Mouse (Mus musculus) heart, embryonic 11.5 days (tissue): Measurements from ENCODE around the gene Camp. TPM values are rescaled to one million over a fixed set of nuclear protein-coding genes. Genes with fewer than 3 reads are reported as not detected.

Source experiments
- ATAC-seq: fragments of 200-750 bp; cut with Nextera tagmentation; replicated peaks from 2 replicates; pipeline ENCODE4 v1.8.0; 2017; ENCODE audit warnings: moderate library complexity; ENCODE audit not compliant: insufficient number of reproducible peaks, low FRiP score, low TSS enrichment
- H3K27ac ChIP-seq: fragments of 300-500 bp; sonication (generic); 2 replicates; pipeline ENCODE4 v1.5.1; 2014; ENCODE audit warnings: mild to moderate bottlenecking, low read depth, low read length
- H3K27me3 ChIP-seq: fragments of 300-500 bp; sonication (generic); 2 replicates; pipeline ENCODE4 v1.6.1; 2014; ENCODE audit warnings: mild to moderate bottlenecking, low read length, mixed read lengths; ENCODE audit not compliant: control insufficient read depth, insufficient read depth
- H3K36me3 ChIP-seq: fragments of 300-500 bp; sonication (generic); 2 replicates; pipeline ENCODE4 v1.6.1; 2014; ENCODE audit warnings: mild to moderate bottlenecking, low read length, moderate library complexity, mixed read lengths; ENCODE audit not compliant: control insufficient read depth, insufficient read depth
- H3K4me1 ChIP-seq: fragments of 300-500 bp; sonication (generic); 2 replicates; pipeline ENCODE4 v1.6.1; 2014; ENCODE audit warnings: low read length; ENCODE audit not compliant: control insufficient read depth, insufficient read depth
- H3K4me2 ChIP-seq: fragments of 300-500 bp; sonication (generic); 2 replicates; pipeline ENCODE4 v1.6.1; 2014; ENCODE audit warnings: mild to moderate bottlenecking, moderate library complexity
- H3K4me3 ChIP-seq: fragments of 300-500 bp; sonication (generic); 2 replicates; pipeline ENCODE4 v1.5.1; 2014; ENCODE audit warnings: low read depth, low read length
- H3K9ac ChIP-seq: fragments of 300-500 bp; sonication (generic); 2 replicates; pipeline ENCODE4 v1.6.1; 2014; ENCODE audit warnings: mild to moderate bottlenecking, low read depth, low read length, moderate library complexity
- H3K9me3 ChIP-seq: fragments of 300-500 bp; sonication (generic); replicated peaks from 2 replicates; pipeline ENCODE4 v1.6.1; 2016; ENCODE audit warnings: low read length; ENCODE audit not compliant: control insufficient read depth
- WGBS: fragments of 180-500 bp; shearing (Covaris S2); extraction: QIAGEN DNeasy Blood & Tissue Kit; methylation state at CpG from one replicate; pipeline ENCODE4 v1.1.7; 2014; ENCODE audit not compliant: insufficient replicate concordance; 5-methylcytosine and 5-hydroxymethylcytosine counted together
- polyA plus RNA-seq: library from polyadenylated mRNA; unstranded; fragments of >200 nt; fragmentation: Nextera tagmentation; extraction: Ambion mirVana; gene quantifications from 2 replicates; pipeline ENCODE4 v1.2.1, GENCODE M21; 2014

The Camp gene
- 1.1 TPM in 1 of 2 replicates, not detected in the other for polyA plus RNA-seq

- ATAC-seq = no peak
- no peaks in the 10 kb centered on the region for H3K36me3 ChIP-seq
- H3K27ac ChIP-seq = no peak within 1 kb of the TSS
- H3K27me3 ChIP-seq = no peaks in the 10 kb centered on the region
- WGBS = 78% methylated on average over 6 of the region's 6 CpGs
- H3K9ac ChIP-seq = no peak within 1 kb of the TSS
- no peak within 1 kb of the TSS for H3K4me2 ChIP-seq
- no peaks in the 10 kb centered on the region for H3K9me3 ChIP-seq
- H3K4me3 ChIP-seq = no peak within 1 kb of the TSS
- no peaks in the 10 kb centered on the region for H3K4me1 ChIP-seq
Measured at GRCm38 (mm10) chr9:109849312-109849758, at the start of gene Camp. Gene Camp, minus strand, starts transcription at chr9:109849617.

DNA sequence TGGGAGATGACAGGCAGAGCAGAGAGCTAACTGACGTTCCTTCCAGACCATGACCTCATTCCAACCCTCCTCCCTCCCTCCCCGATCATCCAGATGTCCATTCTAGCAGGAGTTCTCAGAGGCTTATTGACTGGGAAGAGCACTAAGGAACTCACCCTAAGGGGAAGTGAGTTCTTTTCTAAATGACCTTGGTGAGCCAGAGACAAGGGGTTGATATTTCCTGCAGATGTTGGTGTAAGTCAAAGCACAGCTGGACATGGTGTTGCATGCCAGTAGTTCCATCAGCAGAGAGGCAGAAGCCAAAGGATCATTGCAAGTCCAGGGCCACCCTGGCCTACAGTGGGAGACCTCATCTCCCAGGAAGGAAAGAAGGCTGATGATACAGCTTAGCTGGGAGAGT is 48.6 kb upstream of the Camp start:
- Histone ChIP-seq H3K27ac (no peak overlapping the region), H3K4me1 (peaks cover 7% of the 10 kb centered on the region; the same call in 1 of the 2 replicates), H3K4me3 (no peak overlapping the region), H3K36me3 (0 out of 2 replicates have a peak, but pooled peaks cover 8% of the 10 kb centered on the region), H3K9ac (no peak overlapping the region), H3K9me3 (no peaks in the 10 kb centered on the region), H3K4me2 (no peak overlapping the region), H3K27me3 (no peaks in the 10 kb centered on the region)
- ATAC-seq = no peak
- 32% methylated on average over 2 of the region's 2 CpGs for WGBS

DNA sequence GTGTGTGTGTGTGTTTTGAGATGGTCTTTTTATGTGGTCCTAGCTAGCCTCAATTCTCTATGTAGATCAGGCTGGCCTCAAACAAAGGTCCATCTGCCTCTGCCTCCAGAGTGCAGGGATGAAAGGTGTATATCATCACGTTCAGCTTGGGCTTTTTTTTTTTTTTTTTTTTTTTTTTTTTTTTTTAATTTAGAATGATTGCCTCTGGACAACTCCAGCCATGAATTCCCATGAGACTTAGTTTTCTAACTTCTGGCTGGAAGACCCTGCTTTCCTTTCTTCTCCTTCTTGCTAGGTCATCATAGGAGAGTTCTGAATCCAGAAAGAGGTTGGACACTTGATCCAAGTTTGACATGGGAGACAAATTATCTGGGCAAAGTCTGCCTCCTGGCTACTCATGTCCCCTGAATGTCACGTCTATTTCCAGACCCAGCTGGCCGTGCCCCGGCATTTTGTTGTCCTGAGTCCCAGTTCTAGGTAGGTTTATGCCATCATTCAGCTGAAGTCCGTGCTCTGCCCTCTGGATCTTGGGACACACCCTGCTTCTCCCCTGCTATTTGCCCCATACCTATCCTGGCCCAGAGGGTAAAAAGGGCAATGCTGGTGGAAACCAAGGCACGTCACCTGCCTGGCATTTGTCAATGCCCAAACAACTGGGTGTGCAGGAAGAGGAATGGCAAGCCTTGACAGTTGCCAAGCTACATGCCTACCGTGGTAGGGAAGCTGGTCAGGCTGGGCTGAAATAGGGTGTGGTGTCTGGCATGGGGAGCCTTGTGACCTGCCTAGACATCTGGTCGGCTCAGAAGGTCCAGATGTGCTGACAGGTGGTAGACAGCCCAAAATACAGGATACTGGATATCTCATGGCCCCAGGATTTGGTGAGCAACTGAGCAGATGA is 47.1 kb upstream of the Camp start:
- no peaks in the 10 kb centered on the region for H3K27me3 ChIP-seq
- 76% methylated on average over 8 of the region's 8 CpGs for WGBS
- no peak for ATAC-seq

GRCm38 (mm10) chr9:109895593-109895992 is 46.2 kb upstream of the Camp start:
- H3K27ac ChIP-seq = no peak overlapping the region
- WGBS = 85% methylated on average over 6 of the region's 6 CpGs
- H3K36me3 ChIP-seq = peaks cover 30% of the 10 kb centered on the region

More for the DNA sequence above, 47.1 kb upstream of the Camp start:
- no peak overlapping the region for H3K4me2 ChIP-seq
- H3K36me3 ChIP-seq = peaks cover 21% of the 10 kb centered on the region
- no peak overlapping the region for H3K4me3 ChIP-seq
- H3K4me1 ChIP-seq = peaks cover 7% of the 10 kb centered on the region; the same call in 1 of the 2 replicates
- no peak overlapping the region for H3K27ac ChIP-seq
- H3K9ac ChIP-seq = no peak overlapping the region
- H3K9me3 ChIP-seq = no peaks in the 10 kb centered on the region

DNA sequence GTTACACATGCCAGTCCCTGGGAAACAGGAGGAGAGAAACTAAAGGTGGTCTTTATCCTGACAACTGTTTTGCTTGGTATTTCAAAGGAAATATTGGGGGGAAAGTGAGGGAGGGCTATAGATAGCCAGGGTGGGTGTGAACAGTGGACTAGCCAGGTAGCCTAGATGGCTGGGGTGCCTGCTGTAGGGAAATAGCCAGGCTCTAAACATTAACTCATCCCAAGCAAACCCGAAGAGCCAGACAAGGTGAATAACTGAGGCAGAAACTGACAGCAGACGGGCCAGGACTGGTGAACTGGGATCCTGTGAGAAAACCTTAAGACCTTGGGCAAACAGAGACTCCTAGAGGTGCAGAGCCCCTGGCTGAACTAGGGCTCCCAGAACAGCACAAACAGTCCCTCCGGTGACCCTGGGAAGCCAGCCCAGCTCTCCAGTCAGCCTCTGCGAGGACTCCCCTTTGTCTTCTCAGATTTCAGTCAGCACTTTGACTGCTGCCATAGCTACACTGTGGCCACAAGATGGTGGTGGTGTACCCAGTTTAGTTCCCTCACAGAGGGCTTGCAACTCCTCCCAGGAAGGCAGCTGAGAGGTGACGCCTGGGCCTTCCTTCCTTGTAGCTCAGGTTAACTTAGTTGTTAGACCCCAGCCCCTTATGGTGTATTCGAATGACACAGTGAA is 45.1 kb upstream of the Camp start:
- H3K9ac ChIP-seq = peak overlapping the region; percentile 22; the same call in 1 of the 2 replicates
- no peaks in the 10 kb centered on the region for H3K27me3 ChIP-seq
- H3K27ac ChIP-seq = peak overlapping the region; percentile 22; the same call in 1 of the 2 replicates
- no peak overlapping the region for H3K4me3 ChIP-seq
- 22% methylated on average over 6 of the region's 6 CpGs for WGBS
- no peak overlapping the region for H3K4me2 ChIP-seq
- peak; percentile 69 for ATAC-seq
- peaks cover 40% of the 10 kb centered on the region for H3K36me3 ChIP-seq
- H3K4me1 ChIP-seq = peaks cover 6% of the 10 kb centered on the region; the same call in 1 of the 2 replicates
- no peaks in the 10 kb centered on the region for H3K9me3 ChIP-seq

More at GRCm38 (mm10) chr9:109895593-109895992, 46.2 kb upstream of the Camp start:
- Histone ChIP-seq H3K4me3 (no peak overlapping the region), H3K9me3 (no peaks in the 10 kb centered on the region), H3K9ac (no peak overlapping the region), H3K4me1 (peaks cover 7% of the 10 kb centered on the region; the same call in 1 of the 2 replicates), H3K4me2 (no peak overlapping the region), H3K27me3 (no peaks in the 10 kb centered on the region)
- ATAC-seq = no peak

- Histone ChIP-seq H3K27ac (no peak overlapping the region), H3K4me1 (peaks cover 4% of the 10 kb centered on the region; the same call in 1 of the 2 replicates), H3K9ac (no peak overlapping the region), H3K27me3 (no peaks in the 10 kb centered on the region), H3K4me2 (no peak overlapping the region), H3K4me3 (no peak overlapping the region), H3K36me3 (peaks cover 41% of the 10 kb centered on the region), H3K9me3 (no peaks in the 10 kb centered on the region)
- no peak for ATAC-seq
- WGBS = 66% methylated on average over 5 of the region's 5 CpGs
Measured at GRCm38 (mm10) chr9:109892651-109893250, 43.3 kb upstream of the Camp start.

- H3K9me3 ChIP-seq = no peaks in the 10 kb centered on the region
- peaks cover 44% of the 10 kb centered on the region for H3K36me3 ChIP-seq
- H3K4me1 ChIP-seq = peaks cover 4% of the 10 kb centered on the region; the same call in 1 of the 2 replicates
- no peak overlapping the region for H3K4me3 ChIP-seq
- no peak overlapping the region for H3K4me2 ChIP-seq
- WGBS = 85% methylated on average over 8 of the region's 8 CpGs
- no peak for ATAC-seq
- H3K27me3 ChIP-seq = no peaks in the 10 kb centered on the region
- no peak overlapping the region for H3K9ac ChIP-seq
- no peak overlapping the region for H3K27ac ChIP-seq
Measured at GRCm38 (mm10) chr9:109891501-109891900, 42.1 kb upstream of the Camp start.

DNA sequence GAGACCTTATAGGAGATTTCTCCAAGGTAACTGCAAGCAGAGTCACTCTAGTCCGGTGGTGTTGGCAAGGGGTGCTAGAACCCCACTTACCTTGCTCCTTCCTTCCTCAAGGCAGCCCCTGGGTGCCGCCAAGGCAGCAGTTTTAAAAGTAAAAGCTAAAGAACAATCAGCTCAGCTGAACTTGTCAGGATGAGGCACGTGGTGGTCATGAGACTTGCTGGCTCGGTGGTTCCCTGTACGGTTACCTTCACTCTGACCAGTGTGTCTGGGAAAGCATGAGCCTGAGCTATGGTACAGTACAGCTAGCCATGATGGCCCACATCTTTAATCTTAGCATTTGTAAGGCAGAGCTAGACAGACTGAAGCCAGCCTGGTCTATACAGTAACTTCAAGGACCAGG is 37.9 kb upstream of the Camp start:
- Histone ChIP-seq H3K27me3 (no peaks in the 10 kb centered on the region), H3K9me3 (no peaks in the 10 kb centered on the region), H3K27ac (no peak overlapping the region), H3K4me1 (no peaks in the 10 kb centered on the region), H3K9ac (no peak overlapping the region), H3K36me3 (peaks cover 67% of the 10 kb centered on the region), H3K4me3 (no peak overlapping the region), H3K4me2 (no peak overlapping the region)
- ATAC-seq = no peak
- 88% methylated on average over 5 of the region's 5 CpGs for whole genome bisulfite sequencing
